Mouse (Mus musculus) small intestine, adult 2 months (tissue): ENCODE data around the gene Slc13a3.

Experiments
- CTCF ChIP-seq: fragments of 200-500 bp; IDR thresholded peaks from 2 replicates; pipeline ENCODE4 v1.5.1; 2012; ENCODE audit warnings: low read depth, mild to moderate bottlenecking, control low read depth, inconsistent platforms, low read length, moderate library complexity, mixed read lengths; ENCODE audit not compliant: insufficient replicate concordance, insufficient read length; ENCODE audit errors: extremely low read depth
- POLR2A ChIP-seq: fragments of 200-500 bp; IDR thresholded peaks from 2 replicates; pipeline ENCODE4 v1.6.1; 2012; ENCODE audit warnings: low read depth, mild to moderate bottlenecking, control low read depth, inconsistent platforms, low read length, moderate library complexity

DNA sequence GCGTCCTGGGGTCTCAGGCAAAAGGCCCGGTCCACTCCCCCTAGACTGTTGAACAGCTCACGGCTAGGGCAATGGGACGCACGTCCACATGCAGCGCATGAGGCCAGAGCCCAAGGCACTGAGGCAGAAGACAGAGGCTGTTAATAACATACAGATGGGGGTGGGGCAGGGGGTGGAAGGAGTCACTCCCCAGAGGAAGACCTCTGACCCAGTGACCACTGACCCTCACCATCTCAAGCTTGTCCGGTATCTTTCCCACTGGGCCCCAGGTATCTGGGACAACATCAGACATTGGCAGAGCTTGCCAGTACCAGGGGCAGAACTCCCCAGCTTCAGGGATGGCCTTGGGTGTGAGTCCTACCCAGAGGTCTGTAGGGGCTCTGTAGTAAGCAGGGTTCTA lies 34.1 kb downstream of the Slc13a3 start:
- TF ChIP-seq CTCF (no peak), POLR2A (no peak)
